Mouse (Mus musculus) pancreas, adult 10 weeks (tissue): ENCODE results near the gene Tdrd7. TPM values are rescaled to one million over a fixed set of nuclear protein-coding genes. Genes with fewer than 3 reads are reported as not detected.

ENCODE experiments used
- polyA plus RNA-seq: library from polyadenylated mRNA; stranded (reverse); fragments of 350-450 nt; fragmentation: Illumina TruSeq; extraction: RNeasy Lipid Tissue Mini Kit (QIAGEN cat#74804); gene quantifications from one replicate; pipeline ENCODE4 v1.2.3, GENCODE M21; 2015; ENCODE audit warnings: low read depth, low replicate concordance; ENCODE audit not compliant: insufficient read depth

The Tdrd7 gene
- polyA plus RNA-seq = 13.1 TPM

GRCm38 (mm10) chr4:45964771-45965439 lies at the start of gene Tdrd7:
Gene Tdrd7 (plus strand): TSS chr4:45965334.

GRCm38 (mm10) chr4:46038892-46039751 lies 74.0 kb downstream of the Tdrd7 start, which contains the start of gene Tmod1:
Gene Tmod1 (plus strand): TSS chr4:46038935.

Other genes starting within 250 kb of the Tdrd7 start
- 0.59 TPM for gene Aldh1b1, start 166.3 kb upstream of the Tdrd7 start, polyA plus RNA-seq
- not detected for gene Igfbpl1, start 138.4 kb upstream of the Tdrd7 start, polyA plus RNA-seq
- 1.7 TPM for gene Stra6l, start 116.7 kb upstream of the Tdrd7 start, polyA plus RNA-seq
- gene Ccdc180, start 75.0 kb upstream of the Tdrd7 start, polyA plus RNA-seq = not detected
- 1.9 TPM for gene Tmod1, start 73.6 kb downstream of the Tdrd7 start, polyA plus RNA-seq
- 7.7 TPM for gene Ncbp1, start 173.3 kb downstream of the Tdrd7 start, polyA plus RNA-seq
- 5.5 TPM for gene Tstd2, start 173.4 kb downstream of the Tdrd7 start, polyA plus RNA-seq
- gene Xpa, start 231.0 kb downstream of the Tdrd7 start, polyA plus RNA-seq = 3.3 TPM